Mouse (Mus musculus) hindbrain, postnatal 0 days (tissue): ENCODE measurements at regions not wholly inside any gene's neighbourhood (a gene's known extent, or its start where the extent isn't known, plus 50 kb on each side); places are given as distances from the start of the nearest gene placed in this dataset.
"Not testable (repeated sequence)": the region's sequence is repeated elsewhere in the genome, so short reads cannot be mapped to it uniquely, and the experiment has no call there.

ENCODE experiments used
- ATAC-seq: fragments of 200-750 bp; cut with Nextera tagmentation; 2 replicates; pipeline ENCODE4 v1.8.0; 2017; ENCODE audit warnings: mild to moderate bottlenecking, moderate TSS enrichment, moderate library complexity
- DNase-seq: peaks from one replicate; pipeline ENCODE4 v3.0.0-alpha.2; 2015; ENCODE audit warnings: low spot score
- H3K27ac ChIP-seq: fragments of 300-500 bp; sonication (generic); 2 replicates; pipeline ENCODE4 v1.5.1; 2014; ENCODE audit warnings: mild to moderate bottlenecking
- H3K27me3 ChIP-seq: fragments of 300-500 bp; sonication (generic); 2 replicates; pipeline ENCODE4 v1.6.1; 2014; ENCODE audit warnings: low read length, mixed read lengths; ENCODE audit not compliant: insufficient read depth
- H3K36me3 ChIP-seq: fragments of 300-500 bp; sonication (generic); 2 replicates; pipeline ENCODE4 v1.6.1; 2014; ENCODE audit warnings: low read length, mixed read lengths; ENCODE audit not compliant: insufficient read depth
- H3K4me1 ChIP-seq: fragments of 300-500 bp; sonication (generic); 2 replicates; pipeline ENCODE4 v1.6.1; 2014; ENCODE audit warnings: antibody characterized with exemption, low read length, mixed read lengths; ENCODE audit not compliant: insufficient read depth
- H3K4me2 ChIP-seq: fragments of 300-500 bp; sonication (generic); 2 replicates; pipeline ENCODE4 v1.6.1; 2014; ENCODE audit warnings: low read depth, mild to moderate bottlenecking, low read length, moderate library complexity, mixed read lengths
- H3K4me3 ChIP-seq: fragments of 300-500 bp; sonication (generic); 2 replicates; pipeline ENCODE4 v1.5.1; 2014; ENCODE audit warnings: low read length
- H3K9ac ChIP-seq: fragments of 300-500 bp; sonication (generic); replicated peaks from 2 replicates; pipeline ENCODE4 v1.6.1; 2014; ENCODE audit warnings: mild to moderate bottlenecking, low read length, moderate library complexity, mixed read lengths
- H3K9me3 ChIP-seq: fragments of 300-500 bp; sonication (generic); 2 replicates; pipeline ENCODE4 v1.6.1; 2016; ENCODE audit warnings: low read length, mixed read lengths
- CTCF ChIP-seq: IDR thresholded peaks from 2 replicates; pipeline ENCODE4 v1.5.1; 2016; ENCODE audit warnings: antibody characterized with exemption, control low read depth, low read depth
- WGBS: fragments of 180-500 bp; shearing (Covaris S2); extraction: QIAGEN DNeasy Blood & Tissue Kit; methylation state at CpG from one replicate; pipeline ENCODE4 v1.1.7; 2014; 5-methylcytosine and 5-hydroxymethylcytosine counted together

- ATAC-seq (no peak), DNase-seq (no peak)
- no peaks in the 10 kb centered on the region for H3K9me3 ChIP-seq
- H3K27ac ChIP-seq = no peak overlapping the region
- H3K4me1 ChIP-seq = no peaks in the 10 kb centered on the region
- no peak for TF ChIP-seq CTCF
- no peak overlapping the region for H3K4me2 ChIP-seq
- no peak overlapping the region for H3K4me3 ChIP-seq
- H3K27me3 ChIP-seq = no peaks in the 10 kb centered on the region
- WGBS = 72% methylated on average over 2 of the region's 2 CpGs
- H3K9ac ChIP-seq = no peak overlapping the region
- no peaks in the 10 kb centered on the region for H3K36me3 ChIP-seq
These were observed 95.2 kb downstream of the Btg1 start for GRCm38 (mm10) chr10:96711993-96712392.

GRCm38 (mm10) chr10:96714702-96715101 is 97.9 kb downstream of the Btg1 start:
- DNase-seq = no peak
- Histone ChIP-seq H3K9ac (no peak overlapping the region), H3K4me3 (no peak overlapping the region), H3K36me3 (no peaks in the 10 kb centered on the region), H3K4me1 (no peaks in the 10 kb centered on the region), H3K4me2 (no peak overlapping the region), H3K27me3 (no peaks in the 10 kb centered on the region), H3K27ac (no peak overlapping the region), H3K9me3 (no peaks in the 10 kb centered on the region)
- 80% methylated on average over 2 of the region's 2 CpGs for WGBS
- ATAC-seq = no peak
- TF ChIP-seq CTCF = no peak

- Histone ChIP-seq H3K9me3 (no peaks in the 10 kb centered on the region), H3K27me3 (no peaks in the 10 kb centered on the region), H3K4me3 (no peak overlapping the region), H3K4me2 (no peak overlapping the region), H3K9ac (no peak overlapping the region), H3K27ac (no peak overlapping the region), H3K36me3 (no peaks in the 10 kb centered on the region), H3K4me1 (peaks cover 5% of the 10 kb centered on the region; the same call in 1 of the 2 replicates)
- no peak for TF ChIP-seq CTCF
- no peak for DNase-seq
- no peak for ATAC-seq
- WGBS = 39% methylated on average over 7 of the region's 7 CpGs
These were observed 100.5 kb downstream of the Btg1 start for GRCm38 (mm10) chr10:96717281-96717680.

GRCm38 (mm10) chr10:96718706-96719105 is 101.9 kb downstream of the Btg1 start:
- not testable (repeated sequence) for H3K9me3 ChIP-seq, H3K27me3 ChIP-seq, H3K27ac ChIP-seq, DNase-seq, H3K4me2 ChIP-seq, H3K4me1 ChIP-seq, H3K9ac ChIP-seq, H3K4me3 ChIP-seq, H3K36me3 ChIP-seq, ATAC-seq
- 94% methylated on average over 7 of the region's 7 CpGs for WGBS

GRCm38 (mm10) chr10:96720281-96720711 is 103.5 kb downstream of the Btg1 start:
- Histone ChIP-seq H3K27me3 (no peaks in the 10 kb centered on the region), H3K36me3 (no peaks in the 10 kb centered on the region), H3K4me1 (peaks cover 5% of the 10 kb centered on the region; the same call in 1 of the 2 replicates), H3K9ac (no peak overlapping the region), H3K27ac (no peak overlapping the region), H3K4me2 (no peak overlapping the region), H3K4me3 (no peak overlapping the region), H3K9me3 (no peaks in the 10 kb centered on the region)
- ATAC-seq (peak; percentile 60), DNase-seq (peak; percentile 59)
- TF ChIP-seq CTCF = no peak
- 34% methylated on average over 7 of the region's 7 CpGs for WGBS

GRCm38 (mm10) chr10:96720956-96721688 is 104.3 kb downstream of the Btg1 start:
- Histone ChIP-seq H3K4me1 (peaks cover 5% of the 10 kb centered on the region; the same call in 1 of the 2 replicates), H3K9me3 (no peaks in the 10 kb centered on the region), H3K27me3 (no peaks in the 10 kb centered on the region), H3K4me2 (no peak overlapping the region), H3K27ac (no peak overlapping the region), H3K36me3 (no peaks in the 10 kb centered on the region), H3K4me3 (no peak overlapping the region), H3K9ac (no peak overlapping the region)
- WGBS = 30% methylated on average over 9 of the region's 9 CpGs
- ATAC-seq (no peak), DNase-seq (no peak)
- TF ChIP-seq CTCF = no peak

- H3K9me3 ChIP-seq = no peaks in the 10 kb centered on the region
- H3K27me3 ChIP-seq = no peaks in the 10 kb centered on the region
- H3K4me1 ChIP-seq = peaks cover 5% of the 10 kb centered on the region; the same call in 1 of the 2 replicates
- DNase-seq = peak; percentile 67
- no peak overlapping the region for H3K27ac ChIP-seq
- 24% methylated on average over 9 of the region's 9 CpGs for WGBS
- H3K9ac ChIP-seq = no peak overlapping the region
- ATAC-seq = peak; percentile 93
- H3K36me3 ChIP-seq = no peaks in the 10 kb centered on the region
- no peak for TF ChIP-seq CTCF
- no peak overlapping the region for H3K4me2 ChIP-seq
- H3K4me3 ChIP-seq = no peak overlapping the region
These were observed 105.7 kb downstream of the Btg1 start for GRCm38 (mm10) chr10:96722491-96722890.
